Mouse (Mus musculus): ENCODE results near the gene Arhgef7.

The Arhgef7 gene

GRCm38 (mm10) chr8:11797729-11798479 lies 70.4 kb downstream of the Arhgef7 start:
- no peak for DNase-seq (ENCODE audit: extremely low spot score)

- no peak for DNase-seq (ENCODE audit: extremely low spot score)
Observed at GRCm38 (mm10) chr8:11798480-11798867, 71.0 kb downstream of the Arhgef7 start.

DNA sequence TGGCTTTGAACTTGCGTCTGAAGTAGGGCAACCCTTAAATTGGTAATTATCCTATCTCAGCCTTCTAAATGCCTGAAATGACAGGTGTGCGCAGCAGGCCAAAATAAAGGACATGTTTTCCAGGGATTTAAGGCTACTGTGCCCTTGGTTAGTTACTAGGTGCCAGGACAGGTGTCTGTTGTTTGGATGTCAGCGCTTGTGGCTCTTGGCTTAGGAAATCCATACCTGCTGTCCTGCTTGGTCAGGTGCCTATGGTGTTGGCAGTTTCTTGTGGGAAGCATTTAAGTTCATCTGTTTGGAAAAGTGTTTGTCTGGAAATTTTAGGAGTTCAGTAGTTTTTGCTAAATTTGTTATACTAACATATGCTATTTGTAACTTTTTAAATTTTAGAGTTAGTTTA lies 71.6 kb downstream of the Arhgef7 start:
- DNase-seq (ENCODE audit: extremely low spot score), result no peak

GRCm38 (mm10) chr8:11800481-11800880 lies 73.0 kb downstream of the Arhgef7 start:
- DNase-seq (ENCODE audit: extremely low spot score), result no peak

GRCm38 (mm10) chr8:11801571-11801970 lies 74.0 kb downstream of the Arhgef7 start:
- no peak for DNase-seq (ENCODE audit: extremely low spot score)

- no peak for DNase-seq (ENCODE audit: extremely low spot score)
Observed at GRCm38 (mm10) chr8:11804914-11805313, 77.4 kb downstream of the Arhgef7 start.

DNA sequence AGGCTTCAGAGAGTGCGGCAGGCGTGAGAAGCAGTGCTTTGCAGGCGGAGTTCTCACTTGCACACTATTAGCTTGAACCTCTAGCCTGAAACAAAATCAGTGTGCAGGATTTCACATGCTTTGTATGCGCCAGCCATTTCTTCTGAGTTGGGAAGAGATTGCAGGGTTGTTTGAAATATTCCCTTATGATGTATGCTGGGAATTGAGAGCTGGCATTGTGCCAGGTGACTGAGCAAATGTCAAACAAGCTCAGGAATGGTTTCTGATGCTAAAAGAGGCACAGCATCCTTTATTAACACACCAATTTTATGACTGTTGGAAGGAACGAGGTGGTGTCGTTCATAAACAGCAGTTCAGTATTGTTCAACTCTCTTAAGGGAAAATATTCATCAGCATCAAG lies 78.7 kb downstream of the Arhgef7 start:
- DNase-seq (ENCODE audit: extremely low spot score), result no peak

DNA sequence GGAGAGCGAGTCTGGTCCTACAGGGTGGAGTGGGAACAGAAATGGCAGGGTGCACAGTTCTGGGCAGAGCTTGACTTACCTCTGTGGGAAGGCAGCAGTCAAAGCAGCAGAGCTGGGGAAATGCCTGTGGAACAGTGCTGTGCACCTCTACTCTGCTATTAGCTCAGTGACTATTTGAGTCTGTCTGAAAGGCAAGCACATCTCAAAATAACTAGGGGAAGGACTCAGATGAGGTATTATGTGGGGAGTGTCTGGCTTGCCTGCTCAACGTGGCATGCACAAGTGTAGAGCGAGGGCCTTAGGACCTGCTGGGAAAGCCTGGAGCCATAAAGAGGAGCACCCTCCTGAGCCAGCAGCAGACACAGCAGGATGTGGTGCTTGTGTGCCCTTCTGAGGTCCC lies 79.8 kb downstream of the Arhgef7 start:
- DNase-seq (ENCODE audit: extremely low spot score), result no peak

GRCm38 (mm10) chr8:11808047-11808446 lies 80.5 kb downstream of the Arhgef7 start:
- DNase-seq (ENCODE audit: extremely low spot score), result no peak

GRCm38 (mm10) chr8:11810426-11810825 lies 82.9 kb downstream of the Arhgef7 start:
- no peak for DNase-seq (ENCODE audit: extremely low spot score)

DNA sequence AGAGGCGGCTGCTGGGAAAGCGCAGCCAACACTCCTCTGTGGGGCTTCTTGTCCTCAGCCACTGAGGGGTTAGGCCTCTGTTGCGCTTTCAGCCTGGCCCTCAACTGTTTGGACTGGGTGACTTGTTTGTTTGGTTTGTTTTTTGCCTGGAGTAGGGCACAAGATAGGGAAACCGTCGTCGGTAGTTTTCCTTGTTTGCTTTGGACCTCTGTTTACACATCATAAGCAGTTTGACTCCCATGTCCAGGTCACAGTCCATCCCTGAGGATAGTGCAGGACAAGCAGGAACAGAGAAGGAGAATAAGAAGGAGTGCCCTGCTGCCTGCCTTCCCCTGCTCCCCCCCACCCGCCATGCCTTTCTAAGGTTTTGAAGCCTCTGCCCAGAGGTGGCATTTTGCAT lies 86.3 kb downstream of the Arhgef7 start:
- no peak for DNase-seq (ENCODE audit: extremely low spot score)

GRCm38 (mm10) chr8:11815206-11815605 lies 87.7 kb downstream of the Arhgef7 start:
- no peak for DNase-seq (ENCODE audit: extremely low spot score)

DNA sequence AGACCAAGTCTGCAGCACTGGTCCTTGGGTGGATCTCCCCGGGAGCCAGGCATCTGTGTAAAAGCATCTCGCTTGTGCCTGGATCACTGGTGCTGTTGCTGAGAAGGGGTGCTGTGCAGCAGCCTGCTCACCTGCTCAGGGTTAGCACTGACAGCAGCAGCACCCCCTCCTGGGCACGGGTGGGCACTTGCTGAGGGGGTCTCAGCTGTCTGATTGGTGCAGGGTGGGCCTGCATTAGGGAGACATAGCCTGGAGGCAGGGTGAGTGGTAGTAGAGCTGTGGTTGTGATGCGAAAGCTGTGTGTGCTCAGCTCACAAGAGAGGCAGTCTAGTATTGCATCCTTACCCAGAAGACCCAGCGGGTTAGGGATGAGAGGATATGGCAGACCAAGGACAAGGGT lies 92.6 kb downstream of the Arhgef7 start:
- DNase-seq (ENCODE audit: extremely low spot score), result no peak

- no peak for DNase-seq (ENCODE audit: extremely low spot score)
Observed at GRCm38 (mm10) chr8:11820568-11820967, 93.0 kb downstream of the Arhgef7 start.

DNA sequence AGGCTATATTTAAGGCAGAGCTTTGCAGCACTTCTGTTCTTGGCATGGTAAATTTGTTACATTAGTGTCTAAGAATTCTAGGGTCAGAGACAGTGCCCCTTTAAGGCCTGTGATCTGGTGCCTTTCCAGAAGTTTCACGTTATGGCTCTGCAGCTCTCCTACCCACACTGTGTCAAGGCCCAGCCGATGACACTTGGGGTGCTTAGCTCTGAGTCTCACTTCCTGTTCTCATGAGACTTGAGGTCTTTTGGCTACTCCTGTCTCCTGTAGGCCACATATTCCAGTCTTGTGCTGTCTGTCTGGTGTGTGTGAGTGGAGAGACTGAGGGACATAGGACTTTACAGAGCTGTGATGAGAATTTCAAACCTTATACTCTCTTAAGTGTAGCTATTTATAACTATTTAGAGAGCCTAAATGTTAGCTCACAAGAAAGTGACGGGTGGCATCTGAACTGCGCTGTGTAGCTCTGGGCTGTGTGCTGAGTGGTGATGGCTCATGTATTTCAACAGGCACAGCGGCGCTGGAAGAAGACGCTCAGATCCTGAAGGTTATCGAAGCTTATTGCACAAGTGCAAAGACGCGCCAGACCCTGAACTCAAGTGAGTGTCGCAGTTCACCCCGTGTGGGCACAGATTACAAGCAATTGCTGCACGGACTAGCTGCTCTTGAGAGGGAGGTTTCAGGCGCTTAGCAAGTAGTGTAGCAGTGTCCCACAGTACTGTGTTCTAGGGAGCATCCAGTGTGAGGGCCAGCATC lies 94.1 kb downstream of the Arhgef7 start:
- no peak for DNase-seq (ENCODE audit: extremely low spot score)

DNA sequence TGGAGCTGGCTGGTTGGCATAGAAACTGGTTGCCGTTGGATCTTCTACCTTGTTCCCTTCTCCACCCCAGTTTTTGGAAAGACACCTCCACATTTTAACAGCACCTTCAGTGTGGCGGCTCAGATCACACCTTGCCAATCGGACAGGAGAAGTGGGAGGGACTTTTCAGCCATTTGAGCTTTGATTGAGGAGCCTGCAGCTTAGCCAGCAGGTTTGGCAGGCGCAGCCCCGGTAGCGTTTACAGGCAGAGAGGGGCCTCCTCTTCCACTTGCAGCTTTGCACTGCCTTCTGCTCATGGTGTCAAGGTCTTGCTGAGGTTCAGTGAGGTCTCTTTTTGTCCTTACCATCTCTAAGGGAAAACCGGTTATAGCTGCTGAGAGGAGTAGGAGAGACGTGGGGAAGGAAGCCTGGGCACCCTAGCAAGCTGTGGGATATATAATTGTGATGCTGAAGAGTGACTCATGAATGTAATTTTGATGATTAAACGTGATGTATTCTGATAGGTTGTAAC lies 95.1 kb downstream of the Arhgef7 start:
- no peak for DNase-seq (ENCODE audit: extremely low spot score)

- no peak for DNase-seq (ENCODE audit: extremely low spot score)
Observed at GRCm38 (mm10) chr8:11825756-11826155, 98.2 kb downstream of the Arhgef7 start.

DNA sequence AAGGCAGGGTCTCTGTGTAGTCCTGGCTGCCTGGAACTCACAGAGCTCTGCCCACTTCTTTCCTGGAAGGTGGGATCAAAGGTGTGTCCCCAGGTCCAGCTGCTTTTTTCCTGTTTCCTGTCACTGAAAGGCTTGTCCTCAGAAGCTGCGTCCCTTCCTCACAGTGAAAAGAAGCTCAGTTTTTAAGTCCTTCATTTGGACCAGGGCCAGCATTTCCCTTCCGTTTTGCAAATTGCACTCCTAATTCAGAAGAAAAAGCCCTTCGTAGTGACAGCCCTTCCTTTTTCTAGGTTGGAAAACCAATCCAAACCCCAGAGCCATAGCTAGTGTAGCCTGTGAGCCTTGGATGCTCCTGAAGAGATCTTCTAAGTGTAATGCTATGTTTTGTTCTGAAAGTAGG lies 99.8 kb downstream of the Arhgef7 start:
- no peak for DNase-seq (ENCODE audit: extremely low spot score)

DNA sequence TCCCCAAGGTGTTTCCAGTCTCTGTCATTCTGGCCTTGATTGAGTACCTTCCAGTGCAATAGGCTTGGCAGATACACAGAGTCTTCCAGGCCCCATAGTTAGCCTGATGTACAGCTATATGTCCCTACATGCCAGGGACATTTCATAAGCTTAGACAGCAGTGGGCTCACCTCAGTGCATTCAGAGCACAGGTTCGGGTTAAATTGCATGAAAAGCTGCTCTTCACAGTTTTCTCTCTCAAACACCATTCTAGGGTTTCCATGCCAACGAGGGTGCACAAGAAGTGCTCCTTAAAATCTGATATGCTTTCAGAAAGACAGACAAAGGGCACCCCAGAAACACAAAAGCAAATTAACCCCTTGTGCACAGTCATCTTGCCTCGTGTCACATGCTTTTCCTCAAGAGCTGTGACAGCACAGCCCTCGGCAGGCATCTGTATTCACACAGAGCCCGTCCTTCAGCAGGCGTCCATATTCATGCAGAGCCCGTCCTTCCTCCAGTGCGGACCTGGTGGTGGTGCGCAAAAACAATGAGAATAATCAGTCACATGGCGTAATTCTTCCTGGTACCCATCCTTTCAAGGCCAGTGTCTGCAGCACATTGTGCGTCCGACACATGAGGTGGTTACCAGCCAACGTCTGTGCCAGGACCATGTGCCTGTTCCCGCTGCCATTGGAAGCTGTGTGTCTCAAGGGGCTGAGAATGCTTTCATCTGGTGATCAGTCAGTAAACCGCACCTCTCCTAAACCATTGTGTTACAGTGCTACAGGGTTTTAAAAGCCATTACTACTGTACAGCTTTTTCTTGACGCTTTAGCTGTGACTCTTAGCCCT lies 102.9 kb downstream of the Arhgef7 start:
- no peak for DNase-seq (ENCODE audit: extremely low spot score)

- DNase-seq (ENCODE audit: extremely low spot score), result no peak
Observed at GRCm38 (mm10) chr8:11831174-11831573, 103.7 kb downstream of the Arhgef7 start.

DNA sequence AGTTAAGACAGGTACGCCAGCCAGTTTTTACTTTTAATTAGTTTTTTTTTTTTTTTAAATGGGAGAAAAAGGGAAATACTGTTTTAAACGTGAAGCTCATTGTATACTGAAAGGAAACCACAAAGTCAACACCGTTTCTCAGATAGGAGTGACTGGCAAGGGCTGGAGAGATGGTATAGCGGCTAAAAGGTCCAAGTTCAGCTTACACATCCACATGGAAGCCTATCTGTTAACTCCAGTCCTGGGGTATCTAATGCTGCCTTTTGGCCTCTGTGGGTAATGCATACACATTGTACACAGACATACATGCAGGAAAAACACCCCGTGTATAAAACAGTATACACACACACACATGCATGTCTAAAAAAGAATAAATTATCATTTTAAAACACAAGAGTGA lies 104.4 kb downstream of the Arhgef7 start:
- DNase-seq (ENCODE audit: extremely low spot score), result no peak

- no peak for DNase-seq (ENCODE audit: extremely low spot score)
Observed at GRCm38 (mm10) chr8:11833157-11833556, 105.6 kb downstream of the Arhgef7 start.

Data from embryo, embryonic 9.5 days (tissue).